Mouse (Mus musculus): ENCODE measurements at regions not wholly inside any gene's neighbourhood (a gene's known extent, or its start where the extent isn't known, plus 50 kb on each side); places are given as distances from the start of the nearest gene placed in this dataset.

GRCm38 (mm10) chr1:10938436-10938835, 475.5 kb upstream of the A830018L16Rik start:
- TF ChIP-seq CTCF (IDR thresholded peaks at IDR 0.05; ENCODE audit: borderline replicate concordance, insufficient read depth, low read length): no peak
- no peak for TF ChIP-seq POLR2A (IDR thresholded peaks at IDR 0.05; ENCODE audit: low read depth, low read length)

All from embryonic fibroblast, embryonic 13.5 days (primary cell).